Mouse (Mus musculus): ENCODE measurements at regions not wholly inside any gene's neighbourhood (a gene's known extent, or its start where the extent isn't known, plus 50 kb on each side); places are given as distances from the start of the nearest gene placed in this dataset.

DNA sequence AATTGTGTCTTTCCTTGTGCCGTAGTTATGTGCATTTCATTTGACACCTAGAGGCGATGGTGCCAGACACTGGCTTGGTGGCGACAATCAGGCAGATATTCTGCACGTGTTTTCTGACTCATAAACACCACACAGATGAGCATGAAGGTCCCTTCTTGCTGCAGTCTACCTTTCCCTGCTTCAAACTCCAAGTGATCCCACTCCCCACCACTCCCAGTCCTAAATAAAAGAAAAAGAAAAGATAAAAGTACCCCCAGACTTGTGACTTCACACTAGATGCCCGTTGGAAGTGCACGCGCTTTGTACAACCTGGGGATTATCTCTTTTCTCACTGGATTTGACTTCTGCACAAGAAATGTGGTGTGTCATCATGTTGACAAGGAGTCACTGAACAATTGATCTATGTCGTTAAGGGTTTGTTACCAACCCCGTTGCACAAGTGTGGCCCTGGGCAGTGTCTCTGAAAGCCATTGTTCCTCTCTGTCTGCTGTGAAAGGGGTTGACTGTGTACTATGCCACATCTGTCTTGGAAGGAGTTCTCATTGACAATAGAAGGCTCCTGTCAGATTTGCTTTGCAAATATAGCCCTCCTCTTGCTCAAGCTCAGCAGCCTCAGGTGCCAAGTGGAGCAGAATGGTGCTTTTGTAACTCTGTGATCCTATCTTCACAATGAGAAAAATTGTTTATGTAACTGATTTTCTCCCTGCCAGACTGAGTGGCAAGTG lies 140.1 kb downstream of the Ppp4r2 start:
- no peak for DNase-seq

DNA sequence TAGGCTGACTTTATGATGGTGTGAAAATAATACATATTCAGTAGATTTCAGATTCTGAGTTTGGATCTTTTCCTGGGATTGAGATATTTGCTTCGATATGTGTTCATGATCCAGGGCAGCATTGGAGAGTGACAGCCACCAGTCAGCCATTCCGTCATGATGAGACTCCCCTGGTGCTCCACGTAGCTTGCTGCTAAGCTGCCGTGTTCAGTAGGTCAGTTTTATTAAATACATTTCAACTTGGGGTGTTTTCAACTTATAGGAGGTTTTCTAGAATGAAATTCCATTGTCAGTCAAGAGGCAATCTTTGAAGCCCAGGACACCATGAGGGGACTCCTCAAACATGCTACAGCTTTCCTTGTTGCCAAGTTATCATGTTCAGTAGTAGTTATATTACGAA lies 141.3 kb downstream of the Ppp4r2 start:
- no peak for DNase-seq

DNA sequence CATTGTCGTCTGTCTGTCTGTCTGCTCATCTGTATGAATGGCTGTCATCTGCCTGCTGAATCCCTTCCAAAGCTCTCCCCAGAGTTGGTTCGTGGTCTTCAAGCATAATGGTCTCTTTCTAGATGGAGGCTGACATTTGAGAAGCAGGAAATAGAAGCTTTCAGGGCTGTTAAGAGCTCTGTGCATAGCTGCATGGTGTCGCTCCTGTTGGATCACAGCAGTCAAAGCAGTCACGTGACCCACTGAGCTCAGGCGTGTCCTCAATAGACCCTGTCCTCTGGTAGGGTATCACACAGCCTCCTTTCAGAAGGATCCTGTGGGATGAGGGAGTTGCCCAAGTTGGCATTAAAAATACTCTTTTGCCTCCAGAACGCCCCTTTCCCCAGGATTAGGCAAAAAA lies 142.4 kb downstream of the Ppp4r2 start:
- no peak for DNase-seq

DNA sequence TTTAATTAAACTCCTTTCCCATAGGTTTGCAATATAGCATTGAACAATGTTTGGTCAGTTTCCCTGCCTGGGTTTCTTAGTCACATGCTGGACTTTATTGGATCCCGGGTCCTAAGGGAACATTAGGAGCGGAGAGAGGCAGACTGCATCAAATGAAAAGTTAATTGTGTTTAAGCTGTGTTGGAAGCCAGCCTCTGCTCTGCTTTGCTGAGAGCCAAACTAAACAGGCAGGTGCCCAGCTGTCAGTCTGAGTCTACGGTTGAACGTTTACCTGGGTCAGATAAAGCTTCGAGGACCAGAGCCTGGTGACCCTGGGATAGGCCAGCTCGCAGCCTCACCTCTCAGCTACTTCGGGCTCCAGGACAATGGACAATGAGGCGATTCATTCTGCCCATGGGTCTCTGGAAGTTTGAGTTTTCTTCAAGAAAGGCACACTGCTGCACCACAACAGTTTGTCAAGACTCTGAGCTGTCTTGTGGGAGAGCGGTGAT lies 143.8 kb downstream of the Ppp4r2 start:
- no peak for DNase-seq

GRCm38 (mm10) chr6:100978113-100978512 lies 144.7 kb downstream of the Ppp4r2 start:
- no peak for DNase-seq

DNA sequence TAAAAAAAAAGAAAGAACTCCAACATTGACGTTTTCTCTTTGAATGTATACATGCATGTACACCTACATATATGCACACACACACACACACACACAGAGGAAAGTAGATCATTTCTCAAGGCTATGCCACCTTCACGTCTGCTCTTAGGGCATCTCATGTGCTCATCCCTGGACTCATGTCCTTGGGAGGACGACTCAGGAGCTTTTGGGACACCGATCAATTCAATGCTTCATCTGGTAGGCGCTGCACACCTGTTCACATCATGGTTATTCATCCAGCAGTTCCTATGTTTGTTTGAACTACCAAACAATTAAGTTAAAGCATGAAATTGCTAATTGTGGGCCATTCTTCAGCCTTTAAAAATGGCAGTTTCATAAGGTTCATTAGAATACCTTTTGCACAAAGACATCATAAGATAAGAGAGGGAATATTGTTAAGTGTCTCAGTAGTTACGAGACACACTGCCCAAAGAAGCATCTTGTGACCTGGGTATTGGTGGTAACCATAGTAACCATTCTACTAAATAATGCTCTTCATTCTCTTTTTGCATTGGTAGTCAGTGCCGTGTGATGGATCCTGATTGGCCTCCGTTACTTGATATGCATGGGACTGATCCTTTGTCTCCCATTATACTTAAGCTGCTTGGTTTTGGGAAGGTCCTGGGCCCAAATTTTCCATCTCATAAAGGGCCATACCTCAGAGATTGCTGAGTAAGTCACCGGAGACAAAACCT lies 145.5 kb downstream of the Ppp4r2 start:
- no peak for DNase-seq

- DNase-seq: no peak
Observed at GRCm38 (mm10) chr6:100980156-100980555, 146.7 kb downstream of the Ppp4r2 start.

DNA sequence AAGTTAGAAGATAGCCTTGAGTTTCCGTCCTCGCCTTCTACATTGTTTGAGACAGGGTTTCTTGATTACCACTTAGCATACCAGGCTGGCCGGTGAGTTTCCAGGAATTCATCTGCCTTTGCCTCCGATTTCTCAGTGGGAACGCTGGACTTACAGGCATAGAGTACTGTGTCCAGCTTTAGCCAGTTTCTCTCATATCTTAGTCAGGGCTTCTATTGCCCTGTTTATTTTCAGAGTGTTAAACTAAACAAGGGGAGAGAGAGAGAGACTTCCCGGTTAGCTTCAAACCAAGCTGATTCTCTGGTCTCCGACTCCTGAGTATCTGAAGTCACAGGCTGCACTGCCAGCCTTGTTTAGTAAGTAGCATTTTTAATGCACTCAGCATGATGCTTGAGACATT lies 151.4 kb downstream of the Ppp4r2 start:
- no peak for DNase-seq

GRCm38 (mm10) chr6:100985334-100985937 lies 152.0 kb downstream of the Ppp4r2 start:
- DNase-seq: no peak

GRCm38 (mm10) chr6:100988521-100988920 lies 155.1 kb downstream of the Ppp4r2 start:
- no peak for DNase-seq

GRCm38 (mm10) chr6:100993421-100993820 lies 160.0 kb downstream of the Ppp4r2 start:
- DNase-seq: no peak

DNA sequence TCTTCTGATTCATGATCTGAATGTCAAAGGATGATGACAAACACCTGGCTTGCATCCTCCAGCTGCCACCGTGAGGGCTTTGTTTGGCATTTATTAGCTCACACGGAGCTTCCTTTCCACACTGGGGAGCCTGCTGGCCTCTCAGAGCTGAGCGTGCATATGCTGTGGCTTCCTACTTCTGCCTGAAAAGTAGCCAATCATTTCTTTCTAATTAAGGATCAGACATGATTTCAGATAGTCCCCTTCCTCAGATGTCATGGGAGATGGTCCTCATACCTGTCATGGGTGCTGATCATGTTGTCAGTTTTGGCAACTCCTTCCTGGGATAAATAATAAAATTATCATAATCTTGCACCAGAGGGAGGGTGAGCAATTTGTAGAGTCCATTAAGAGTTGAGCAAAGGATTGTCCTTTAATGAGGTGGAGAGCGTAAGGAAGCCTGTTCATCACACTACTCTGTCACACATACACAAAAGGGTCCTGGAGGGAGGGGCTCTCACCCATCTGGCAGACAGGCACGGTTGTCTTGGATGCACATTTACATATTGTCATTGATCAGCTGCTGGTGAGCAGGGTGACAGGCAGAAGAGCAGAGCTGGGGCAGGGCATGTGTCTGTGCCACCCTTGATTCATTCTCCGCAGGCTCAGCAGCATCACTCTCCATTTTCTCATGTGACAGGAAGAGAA lies 162.6 kb downstream of the Ppp4r2 start:
- no peak for DNase-seq

GRCm38 (mm10) chr6:100998285-100998684 lies 164.9 kb downstream of the Ppp4r2 start:
- no peak for DNase-seq

GRCm38 (mm10) chr6:101003901-101004300 lies 170.5 kb downstream of the Ppp4r2 start:
- DNase-seq: no peak

DNA sequence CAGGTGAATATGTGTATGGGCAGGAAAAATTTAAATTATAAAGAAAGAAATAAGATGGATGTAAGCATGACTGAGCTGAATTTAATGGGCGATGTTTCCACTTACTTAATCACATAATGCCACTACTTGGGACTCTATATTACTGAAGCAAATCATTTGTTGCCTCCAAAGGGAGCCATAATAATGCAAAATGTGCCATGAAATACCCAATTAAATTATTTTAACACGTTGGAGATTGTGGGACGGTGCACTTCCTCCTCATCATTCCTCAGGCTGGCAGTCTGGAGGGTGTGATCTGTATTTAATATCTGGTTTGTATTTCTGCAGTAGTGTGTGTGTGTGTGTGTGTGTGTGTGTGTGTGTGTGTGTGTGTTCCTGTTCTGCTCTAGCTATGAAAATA lies 188.2 kb downstream of the Ppp4r2 start:
- no peak for DNase-seq

GRCm38 (mm10) chr6:101025816-101026215 lies 192.4 kb downstream of the Ppp4r2 start:
- DNase-seq: no peak

DNA sequence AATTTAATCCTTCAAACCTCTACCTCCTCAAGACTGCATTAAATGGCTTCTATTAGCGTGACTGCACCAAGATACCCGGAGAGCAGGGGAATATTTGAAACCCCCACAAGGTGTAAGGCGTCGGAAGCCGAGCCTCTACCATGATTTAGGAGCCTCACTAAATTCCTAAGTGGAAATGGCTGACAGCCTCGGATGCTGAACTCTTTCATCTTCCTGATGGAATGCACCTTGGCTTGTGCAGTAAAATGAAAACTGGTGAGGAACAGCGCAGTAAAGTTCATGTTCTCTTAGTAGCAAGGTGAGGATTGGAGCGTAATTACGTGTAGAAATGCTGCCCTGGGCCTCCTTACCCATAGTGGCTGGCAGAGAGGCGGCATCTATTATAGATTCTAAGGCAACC lies 194.0 kb downstream of the Ppp4r2 start:
- DNase-seq: no peak

DNA sequence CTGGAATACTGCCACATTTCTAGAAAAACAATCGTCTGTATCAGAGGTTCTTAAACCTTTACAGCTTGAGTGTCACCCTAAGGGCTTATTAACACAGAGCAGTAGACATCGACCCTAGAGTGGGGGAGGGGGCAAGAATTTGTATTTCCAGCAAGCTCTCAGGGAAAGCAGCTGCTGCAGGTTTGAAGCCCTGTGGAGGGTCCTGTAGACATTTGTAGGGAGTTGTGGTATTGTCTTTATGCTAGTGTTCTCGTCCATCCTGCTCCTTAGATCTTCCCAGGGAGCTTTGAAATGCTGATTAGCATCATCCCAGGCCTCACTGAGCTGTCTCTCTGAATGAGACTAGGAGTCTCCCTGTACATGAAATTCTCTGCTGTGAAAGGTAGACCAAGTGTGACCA lies 196.0 kb downstream of the Ppp4r2 start:
- no peak for DNase-seq

DNA sequence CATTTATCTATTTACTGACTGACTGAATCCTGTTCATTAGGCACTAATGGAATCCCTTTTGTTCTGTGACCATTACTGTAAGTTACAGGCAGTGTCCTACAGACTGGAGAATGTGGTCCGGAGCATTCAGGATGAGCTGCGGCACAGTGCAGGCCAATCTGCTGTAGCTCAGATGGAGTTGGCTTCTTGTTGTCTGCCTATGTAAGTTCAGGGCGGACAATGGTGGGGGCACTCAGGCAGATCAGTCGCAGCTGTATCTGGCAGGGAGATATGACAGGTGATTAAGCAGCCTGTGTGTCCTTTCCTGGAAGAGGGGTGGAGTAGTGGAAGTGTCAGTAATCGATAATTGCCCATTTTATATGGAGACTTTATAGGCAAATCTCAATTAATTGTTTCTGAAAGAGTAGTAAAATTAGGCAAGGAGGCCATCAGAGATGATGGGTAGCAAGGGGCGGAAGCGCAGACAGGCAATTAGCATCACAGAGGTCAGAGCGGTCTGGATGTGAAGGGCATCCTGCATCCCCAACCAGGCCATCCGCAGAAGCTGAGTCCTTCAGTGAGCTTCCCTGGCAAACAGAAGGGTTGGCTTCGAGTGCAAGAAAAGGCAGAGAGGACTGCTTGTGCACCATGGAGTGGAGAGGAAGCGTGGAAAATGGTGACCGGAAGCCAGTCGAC lies 197.2 kb downstream of the Ppp4r2 start:
- no peak for DNase-seq

- no peak for DNase-seq
Observed at GRCm38 (mm10) chr6:101046755-101047154, 213.3 kb downstream of the Ppp4r2 start.

- no peak for DNase-seq
Observed at GRCm38 (mm10) chr6:101047195-101047594, 213.8 kb downstream of the Ppp4r2 start.

DNA sequence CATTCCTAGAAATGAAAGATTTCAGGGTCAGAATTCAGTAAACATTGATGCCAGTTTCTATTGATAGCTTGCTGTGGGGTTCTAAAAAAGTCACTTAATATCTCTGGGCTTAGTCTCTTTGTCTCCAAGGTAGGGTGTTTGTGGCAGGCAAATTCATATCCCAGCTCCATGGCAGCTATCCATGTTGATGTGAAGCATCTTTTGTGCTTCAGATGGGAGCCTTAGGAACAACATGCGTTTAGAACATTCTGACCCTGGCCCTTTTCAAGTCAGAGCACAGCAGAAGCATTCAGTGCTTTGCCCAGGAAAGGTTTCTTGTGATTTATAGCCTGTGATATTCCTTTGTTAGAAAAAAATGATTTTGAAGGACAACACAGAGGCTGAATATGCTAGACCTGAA lies 215.0 kb downstream of the Ppp4r2 start:
- DNase-seq: no peak

DNA sequence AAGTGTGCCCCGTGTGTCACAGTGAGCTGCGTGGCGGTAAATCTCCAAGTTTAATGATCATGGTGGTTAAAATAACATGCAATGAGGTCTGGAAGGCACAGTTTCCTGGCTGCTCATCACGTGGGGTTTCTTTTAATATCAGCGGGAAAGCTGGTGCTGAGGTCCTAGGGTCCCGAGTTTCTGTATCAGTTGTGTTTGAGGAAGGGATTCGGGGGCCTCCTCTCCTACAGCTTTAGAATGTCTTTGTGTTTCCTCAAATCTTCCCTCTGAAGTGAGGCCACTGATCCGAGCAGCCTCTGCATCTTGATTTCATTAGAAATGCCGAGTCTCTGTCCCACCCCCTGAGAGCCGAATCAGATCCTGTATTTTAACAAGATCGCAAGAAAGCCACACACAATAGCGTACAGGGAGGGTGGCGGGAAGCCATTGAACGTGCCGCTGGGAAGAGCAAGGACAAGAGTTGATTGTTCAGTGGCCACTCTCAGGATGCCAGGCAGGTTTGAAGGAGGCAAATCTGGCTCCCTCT lies 215.5 kb downstream of the Ppp4r2 start:
- no peak for DNase-seq
